Mouse (Mus musculus): ENCODE measurements around the gene Tmem242. TPM values are rescaled to one million over a fixed set of nuclear protein-coding genes. Genes with fewer than 3 reads are reported as not detected.

Tmem242 gene
- polyA plus RNA-seq, 1 experiment from 2014 or later, result 141 TPM

DNA sequence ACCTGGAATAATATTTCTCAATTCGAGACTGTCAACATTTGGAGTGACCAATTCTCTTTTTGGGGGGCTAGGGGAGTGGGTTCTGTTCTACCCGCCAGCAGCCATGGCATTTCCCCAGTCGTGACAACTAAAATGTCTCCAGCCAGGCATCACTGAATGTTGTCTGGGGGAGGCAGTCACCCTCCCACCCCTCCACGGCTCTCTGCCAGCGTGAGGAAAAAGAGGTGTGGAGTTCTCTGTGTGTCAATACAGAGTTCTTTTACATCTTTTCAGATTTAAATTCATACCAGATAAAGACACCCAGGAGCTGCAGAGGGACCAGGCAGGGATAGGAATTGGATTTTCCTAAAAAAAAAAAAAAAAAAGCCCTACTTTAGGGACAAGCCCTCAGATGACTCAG, 43.8 kb downstream of the Tmem242 start:
- no peak overlapping the region for H3K4me2 ChIP-seq (ENCODE audit: low read length)
- H3K4me3 ChIP-seq (ENCODE audit: control insufficient read depth in 1 of 2, insufficient read depth in 1 of 2, low read depth in 1 of 2, low read length in 2 of 2), result no peak overlapping the region
- H3K27me3 ChIP-seq (ENCODE audit: control insufficient read depth, insufficient read depth, low read length), result no peaks in the 10 kb centered on the region
- no peaks in the 10 kb centered on the region for H3K36me3 ChIP-seq (ENCODE audit: control insufficient read depth, insufficient read depth, low read length)
- H3K27ac ChIP-seq (replicated peaks in 1 of 2; ENCODE audit: control insufficient read depth in 1 of 2, insufficient read depth in 1 of 2, low read depth in 2 of 2, low read length in 2 of 2), result no peak overlapping the region
- H3K9me3 ChIP-seq (ENCODE audit: control insufficient read depth, low read length), result no peaks in the 10 kb centered on the region
- no peak for ATAC-seq (ENCODE audit: insufficient number of reproducible peaks, insufficient read depth, low FRiP score, low read depth)
- H3K4me1 ChIP-seq (ENCODE audit: control insufficient read depth in 2 of 2, insufficient read depth in 2 of 2, low read length in 2 of 2), result peaks cover 2 to 4% of the 10 kb centered on the region in 2 experiments; a peak in 2 of 4 replicates
- H3K9ac ChIP-seq (ENCODE audit: low read length), result no peak overlapping the region
- 78% methylated on average over 5 of the region's 5 CpGs for WGBS

DNA sequence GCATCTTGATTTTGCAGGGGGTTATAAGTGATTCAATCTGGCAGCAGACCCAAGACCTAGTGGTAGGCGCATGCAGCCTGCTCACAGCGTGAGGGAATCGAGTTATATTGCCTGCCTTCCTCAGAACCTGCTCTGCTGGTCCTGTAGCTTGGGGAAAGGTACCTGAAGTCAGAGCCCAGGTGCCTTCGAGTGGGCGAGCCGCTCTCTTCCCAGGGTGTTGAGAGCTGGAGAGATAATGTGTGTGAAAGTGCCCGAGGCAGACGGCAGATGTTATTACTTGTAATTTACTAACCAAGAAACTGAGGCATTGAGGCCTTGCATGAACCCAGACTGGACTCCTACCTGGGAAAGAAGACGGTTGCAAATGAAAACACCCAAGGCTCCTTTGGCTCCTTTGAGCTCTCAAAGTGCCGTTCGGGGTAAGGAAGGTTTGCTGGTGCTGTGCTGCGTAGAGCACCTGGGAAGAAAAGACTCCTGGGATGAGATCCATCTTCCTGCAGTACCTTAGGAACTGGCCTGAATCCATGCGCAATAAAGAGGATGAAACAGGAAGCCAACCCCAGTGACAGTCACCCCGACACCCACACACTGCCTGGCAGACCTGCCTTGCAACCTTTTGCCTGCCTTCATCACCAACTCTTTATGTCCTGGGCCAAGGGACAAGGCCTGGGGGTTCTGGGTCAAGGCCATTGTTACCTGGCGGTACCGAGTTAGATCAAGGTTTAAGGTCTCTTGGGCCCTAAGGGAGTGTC, 44.4 kb downstream of the Tmem242 start:
- H3K36me3 ChIP-seq (ENCODE audit: control insufficient read depth, insufficient read depth, low read length), result no peaks in the 10 kb centered on the region
- no peaks in the 10 kb centered on the region for H3K9me3 ChIP-seq (ENCODE audit: control insufficient read depth, low read length)
- no peak for ATAC-seq (ENCODE audit: insufficient number of reproducible peaks, insufficient read depth, low FRiP score, low read depth)
- H3K4me2 ChIP-seq (ENCODE audit: low read length), result no peak overlapping the region
- 79% methylated on average over 16 of the region's 16 CpGs for WGBS
- H3K27ac ChIP-seq (replicated peaks in 1 of 2; ENCODE audit: control insufficient read depth in 1 of 2, insufficient read depth in 1 of 2, low read depth in 2 of 2, low read length in 2 of 2), result no peak overlapping the region
- no peak overlapping the region for H3K4me3 ChIP-seq (ENCODE audit: control insufficient read depth in 1 of 2, insufficient read depth in 1 of 2, low read depth in 1 of 2, low read length in 2 of 2)
- H3K4me1 ChIP-seq (ENCODE audit: control insufficient read depth in 2 of 2, insufficient read depth in 2 of 2, low read length in 2 of 2), result peaks cover 3 to 6% of the 10 kb centered on the region in 2 experiments; a peak in 3 of 4 replicates
- H3K9ac ChIP-seq (ENCODE audit: low read length), result no peak overlapping the region
- H3K27me3 ChIP-seq (ENCODE audit: control insufficient read depth, insufficient read depth, low read length), result no peaks in the 10 kb centered on the region

DNA sequence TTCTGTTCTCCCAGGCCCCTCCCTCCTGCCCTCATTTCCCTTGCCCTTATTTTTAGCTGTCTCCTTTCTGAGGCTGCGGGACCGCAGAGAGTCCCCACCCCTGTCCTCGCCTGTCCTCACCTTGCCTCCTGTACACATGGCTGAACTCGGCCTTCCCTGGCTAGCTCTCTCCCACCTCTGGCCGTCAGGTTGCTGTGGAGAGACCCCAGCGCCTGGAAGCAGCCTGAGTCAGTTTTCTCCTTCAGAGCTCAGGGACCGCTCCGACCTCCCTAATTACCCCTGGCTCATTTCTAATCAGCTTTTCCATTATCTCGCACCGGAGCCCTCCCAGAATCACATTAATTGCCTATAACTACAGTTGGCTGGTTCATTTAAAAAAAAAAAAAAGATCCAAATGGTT, 49.4 kb downstream of the Tmem242 start:
- ATAC-seq (ENCODE audit: insufficient number of reproducible peaks, insufficient read depth, low FRiP score, low read depth), result no peak
- Histone ChIP-seq H3K27ac (replicated peaks in 1 of 2; ENCODE audit: control insufficient read depth in 1 of 2, insufficient read depth in 1 of 2, low read depth in 2 of 2, low read length in 2 of 2) (no peak overlapping the region), H3K9me3 (ENCODE audit: control insufficient read depth, low read length) (no peaks in the 10 kb centered on the region), H3K4me3 (ENCODE audit: control insufficient read depth in 1 of 2, insufficient read depth in 1 of 2, low read depth in 1 of 2, low read length in 2 of 2) (no peak overlapping the region), H3K4me1 (ENCODE audit: control insufficient read depth in 2 of 2, insufficient read depth in 2 of 2, low read length in 2 of 2) (peaks cover 2 to 5% of the 10 kb centered on the region in 2 experiments; a peak in 3 of 4 replicates), H3K36me3 (ENCODE audit: control insufficient read depth, insufficient read depth, low read length) (no peaks in the 10 kb centered on the region), H3K4me2 (ENCODE audit: low read length) (no peak overlapping the region), H3K27me3 (ENCODE audit: control insufficient read depth, insufficient read depth, low read length) (no peaks in the 10 kb centered on the region), H3K9ac (ENCODE audit: low read length) (no peak overlapping the region)
- 47% methylated on average over 10 of the region's 10 CpGs for WGBS

DNA sequence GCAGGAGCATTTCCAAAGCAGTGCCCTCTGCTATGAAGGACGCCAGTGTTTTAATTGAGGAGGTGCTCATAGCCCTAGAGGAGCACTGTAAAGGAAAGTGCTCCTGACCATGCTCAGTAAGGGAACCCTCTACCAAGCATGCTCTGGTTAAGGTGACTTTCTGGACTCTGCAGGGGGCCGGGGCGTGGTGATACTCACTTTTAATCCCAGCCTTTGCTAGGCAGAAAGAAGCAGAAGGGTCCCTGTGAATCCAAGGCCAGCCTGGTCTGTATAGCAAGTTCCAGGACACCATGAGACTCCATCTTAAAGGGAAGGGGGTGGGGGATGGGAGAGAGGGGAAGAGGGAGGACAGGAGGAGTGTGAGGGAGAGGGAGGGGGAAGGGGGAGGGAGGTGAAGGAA, 51.7 kb downstream of the Tmem242 start:
- Histone ChIP-seq H3K27ac (replicated peaks in 1 of 2; ENCODE audit: control insufficient read depth in 1 of 2, insufficient read depth in 1 of 2, low read depth in 2 of 2, low read length in 2 of 2) (no peak overlapping the region), H3K9me3 (ENCODE audit: control insufficient read depth, low read length) (no peaks in the 10 kb centered on the region), H3K4me1 (ENCODE audit: control insufficient read depth in 2 of 2, insufficient read depth in 2 of 2, low read length in 2 of 2) (peaks cover 2 to 5% of the 10 kb centered on the region in 2 experiments; a peak in 3 of 4 replicates), H3K4me2 (ENCODE audit: low read length) (no peak overlapping the region), H3K4me3 (ENCODE audit: control insufficient read depth in 1 of 2, insufficient read depth in 1 of 2, low read depth in 1 of 2, low read length in 2 of 2) (no peak overlapping the region), H3K9ac (ENCODE audit: low read length) (no peak overlapping the region), H3K36me3 (ENCODE audit: control insufficient read depth, insufficient read depth, low read length) (no peaks in the 10 kb centered on the region), H3K27me3 (ENCODE audit: control insufficient read depth, insufficient read depth, low read length) (no peaks in the 10 kb centered on the region)
- 72% methylated on average over 3 of the region's 3 CpGs for WGBS
- no peak for ATAC-seq (ENCODE audit: insufficient number of reproducible peaks, insufficient read depth, low FRiP score, low read depth)

DNA sequence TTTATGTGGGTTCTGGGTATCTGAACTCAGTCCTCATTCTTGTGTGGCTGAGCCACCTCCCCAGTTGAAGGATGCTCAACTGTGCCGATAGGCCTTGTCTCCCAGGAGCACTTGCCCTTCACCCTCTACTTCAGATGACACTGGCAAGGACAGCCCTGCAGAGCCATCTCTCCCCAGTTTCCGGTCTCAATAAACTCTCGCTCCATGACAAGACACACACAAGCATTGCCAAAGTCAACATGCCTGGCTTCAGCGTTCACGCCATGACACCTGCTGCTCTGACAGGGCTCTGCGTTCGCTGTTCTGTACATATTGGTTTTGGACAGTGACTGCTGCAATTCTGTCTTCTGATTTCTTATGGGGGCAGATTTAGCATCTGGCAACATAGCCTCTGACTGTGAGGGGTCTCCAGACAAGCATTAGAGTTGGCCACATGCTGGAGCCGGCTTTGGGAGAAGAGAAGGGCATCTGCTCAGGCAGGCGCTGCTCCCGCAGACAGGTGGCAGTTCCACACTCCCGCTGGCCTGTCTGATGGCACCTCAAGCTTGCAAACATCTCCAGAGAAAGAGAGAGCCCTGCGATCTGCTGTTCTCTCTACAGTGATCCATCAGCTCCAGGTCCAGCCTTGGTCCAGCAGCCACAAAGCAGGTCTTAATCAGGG, 53.0 kb downstream of the Tmem242 start:
- Histone ChIP-seq H3K4me2 (ENCODE audit: low read length) (no peak overlapping the region), H3K9ac (ENCODE audit: low read length) (no peak overlapping the region), H3K27me3 (ENCODE audit: control insufficient read depth, insufficient read depth, low read length) (no peaks in the 10 kb centered on the region), H3K36me3 (ENCODE audit: control insufficient read depth, insufficient read depth, low read length) (no peaks in the 10 kb centered on the region), H3K4me3 (ENCODE audit: control insufficient read depth in 1 of 2, insufficient read depth in 1 of 2, low read depth in 1 of 2, low read length in 2 of 2) (no peak overlapping the region), H3K27ac (replicated peaks in 1 of 2; ENCODE audit: control insufficient read depth in 1 of 2, insufficient read depth in 1 of 2, low read depth in 2 of 2, low read length in 2 of 2) (no peak overlapping the region), H3K9me3 (ENCODE audit: control insufficient read depth, low read length) (no peaks in the 10 kb centered on the region), H3K4me1 (ENCODE audit: control insufficient read depth in 2 of 2, insufficient read depth in 2 of 2, low read length in 2 of 2) (peaks cover 2 to 5% of the 10 kb centered on the region in 2 experiments; a peak in 3 of 4 replicates)
- 79% methylated on average over 12 of the region's 12 CpGs for WGBS
- no peak for ATAC-seq (ENCODE audit: insufficient number of reproducible peaks, insufficient read depth, low FRiP score, low read depth)

DNA sequence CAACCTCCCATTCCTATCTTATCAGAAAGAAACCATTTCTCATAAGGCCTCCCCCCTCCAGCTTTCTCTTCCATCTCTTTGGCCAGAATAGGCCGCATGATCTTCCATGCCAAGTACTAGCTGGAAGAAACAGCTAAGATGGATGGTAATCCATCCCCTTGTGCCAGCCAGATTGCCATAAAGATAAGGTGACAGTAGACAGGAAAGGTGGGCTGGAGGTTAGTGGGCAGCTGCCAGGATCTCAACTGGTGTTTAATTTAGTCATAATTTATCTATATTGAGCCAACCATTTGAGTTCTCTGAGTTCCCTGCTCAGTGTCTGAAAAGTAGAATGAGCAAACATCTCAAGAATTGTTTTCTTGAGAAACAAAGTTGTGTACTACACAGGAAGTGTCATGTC, 54.4 kb downstream of the Tmem242 start:
- ATAC-seq (ENCODE audit: insufficient number of reproducible peaks, insufficient read depth, low FRiP score, low read depth), result no peak
- no peaks in the 10 kb centered on the region for H3K36me3 ChIP-seq (ENCODE audit: control insufficient read depth, insufficient read depth, low read length)
- peaks cover 2 to 4% of the 10 kb centered on the region in 2 experiments; a peak in 3 of 4 replicates for H3K4me1 ChIP-seq (ENCODE audit: control insufficient read depth in 2 of 2, insufficient read depth in 2 of 2, low read length in 2 of 2)
- no peak overlapping the region for H3K27ac ChIP-seq (replicated peaks in 1 of 2; ENCODE audit: control insufficient read depth in 1 of 2, insufficient read depth in 1 of 2, low read depth in 2 of 2, low read length in 2 of 2)
- H3K4me3 ChIP-seq (ENCODE audit: control insufficient read depth in 1 of 2, insufficient read depth in 1 of 2, low read depth in 1 of 2, low read length in 2 of 2), result no peak overlapping the region
- no peak overlapping the region for H3K4me2 ChIP-seq (ENCODE audit: low read length)
- H3K9ac ChIP-seq (ENCODE audit: low read length), result no peak overlapping the region
- H3K27me3 ChIP-seq (ENCODE audit: control insufficient read depth, insufficient read depth, low read length), result no peaks in the 10 kb centered on the region
- H3K9me3 ChIP-seq (ENCODE audit: control insufficient read depth, low read length), result no peaks in the 10 kb centered on the region
- 95% methylated on average over 1 of the region's 1 CpGs for WGBS

DNA sequence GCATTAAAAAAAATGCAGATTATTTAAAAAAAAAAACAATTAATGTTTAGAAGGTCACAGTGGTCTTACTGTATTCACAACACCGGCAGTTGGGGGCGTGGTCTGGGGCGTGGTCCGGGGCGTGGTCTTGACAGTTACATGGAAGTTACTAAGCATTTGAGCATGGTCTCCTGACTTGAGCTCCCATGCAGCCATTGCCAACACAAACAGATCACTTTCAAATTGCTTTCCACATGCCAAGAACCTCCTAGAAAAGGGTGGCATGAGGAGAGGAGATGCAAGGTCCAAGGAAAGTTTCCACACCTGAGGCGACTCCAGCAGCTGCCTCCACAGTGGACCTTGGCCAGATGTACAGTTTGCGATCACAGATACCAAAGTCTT, 62.1 kb downstream of the Tmem242 start:
- WGBS, result 28% methylated on average over 7 of the region's 7 CpGs
- no peak overlapping the region for H3K4me2 ChIP-seq (ENCODE audit: low read length)
- H3K27me3 ChIP-seq (ENCODE audit: control insufficient read depth, insufficient read depth, low read length), result no peaks in the 10 kb centered on the region
- H3K36me3 ChIP-seq (ENCODE audit: control insufficient read depth, insufficient read depth, low read length), result no peaks in the 10 kb centered on the region
- ATAC-seq (ENCODE audit: insufficient number of reproducible peaks, insufficient read depth, low FRiP score, low read depth), result no peak
- no peaks in the 10 kb centered on the region for H3K9me3 ChIP-seq (ENCODE audit: control insufficient read depth, low read length)
- no peak overlapping the region for H3K9ac ChIP-seq (ENCODE audit: low read length)
- H3K4me1 ChIP-seq (ENCODE audit: control insufficient read depth in 2 of 2, insufficient read depth in 2 of 2, low read length in 2 of 2), result peaks cover 2 to 4% of the 10 kb centered on the region in 2 experiments; a peak in 3 of 4 replicates
- no peak overlapping the region for H3K4me3 ChIP-seq (ENCODE audit: control insufficient read depth in 1 of 2, insufficient read depth in 1 of 2, low read depth in 1 of 2, low read length in 2 of 2)
- H3K27ac ChIP-seq (replicated peaks in 1 of 2; ENCODE audit: control insufficient read depth in 1 of 2, insufficient read depth in 1 of 2, low read depth in 2 of 2, low read length in 2 of 2), result no peak overlapping the region
